Mouse (Mus musculus) heart, embryonic 16.5 days (tissue): ENCODE data around the gene Gm20388. TPM values are rescaled to one million over a fixed set of nuclear protein-coding genes. Genes with fewer than 3 reads are reported as not detected.

Experiments used
- ATAC-seq: fragments of 200-750 bp; cut with Nextera tagmentation; replicated peaks from 2 replicates; pipeline ENCODE4 v1.8.0; 2017; ENCODE audit warnings: moderate number of reproducible peaks; ENCODE audit not compliant: insufficient read depth, low FRiP score; ENCODE audit errors: extremely low read depth
- H3K27ac ChIP-seq: fragments of 300-500 bp; sonication (generic); 2 replicates; pipeline ENCODE4 v1.5.1; 2014; ENCODE audit warnings: mild to moderate bottlenecking, low read length, control low read depth, moderate library complexity
- H3K27me3 ChIP-seq: fragments of 300-500 bp; sonication (generic); 2 replicates; pipeline ENCODE4 v1.6.1; 2014; ENCODE audit warnings: low read length, mixed read lengths; ENCODE audit not compliant: control insufficient read depth, insufficient read depth
- H3K36me3 ChIP-seq: fragments of 300-500 bp; sonication (generic); 2 replicates; pipeline ENCODE4 v1.6.1; 2014; ENCODE audit not compliant: control insufficient read depth, insufficient read depth
- H3K4me1 ChIP-seq: fragments of 300-500 bp; sonication (generic); 2 replicates; pipeline ENCODE4 v1.6.1; 2014; ENCODE audit warnings: low read length, mixed read lengths; ENCODE audit not compliant: control insufficient read depth, insufficient read depth
- H3K4me2 ChIP-seq: fragments of 300-500 bp; sonication (generic); 2 replicates; pipeline ENCODE4 v1.6.1; 2014; ENCODE audit warnings: low read depth, mild to moderate bottlenecking, control low read depth, low read length
- H3K4me3 ChIP-seq: fragments of 300-500 bp; sonication (generic); 2 replicates; pipeline ENCODE4 v1.5.1; 2014; ENCODE audit warnings: mild to moderate bottlenecking, control low read depth, low read length
- H3K9ac ChIP-seq: fragments of 300-500 bp; sonication (generic); 2 replicates; pipeline ENCODE4 v1.6.1; 2014; ENCODE audit warnings: low read length, control low read depth
- H3K9me3 ChIP-seq: fragments of 300-500 bp; sonication (generic); replicated peaks from 2 replicates; pipeline ENCODE4 v1.6.1; 2016; ENCODE audit warnings: low read length; ENCODE audit not compliant: control insufficient read depth
- WGBS: fragments of 180-500 bp; shearing (Covaris S2); extraction: QIAGEN DNeasy Blood & Tissue Kit; methylation state at CpG from one replicate; pipeline ENCODE4 v1.1.7; 2014; 5-methylcytosine and 5-hydroxymethylcytosine counted together
- polyA plus RNA-seq: library from polyadenylated mRNA; unstranded; fragments of >200 nt; fragmentation: Nextera tagmentation; extraction: Ambion mirVana; gene quantifications from 2 replicates; pipeline ENCODE4 v1.2.1, GENCODE M21; 2015

Gm20388 gene
- polyA plus RNA-seq, 1 experiment from 2014 or later = 4.5 TPM

GRCm38 (mm10) chr8:120294982-120295870, 384.6 kb downstream of the Gm20388 start:
- H3K4me2 ChIP-seq = no peak overlapping the region
- H3K4me3 ChIP-seq = no peak overlapping the region
- peaks cover 47% of the 10 kb centered on the region for H3K4me1 ChIP-seq
- no peaks in the 10 kb centered on the region for H3K9me3 ChIP-seq
- H3K9ac ChIP-seq = no peak overlapping the region
- H3K27ac ChIP-seq = no peak overlapping the region
- H3K36me3 ChIP-seq = no peaks in the 10 kb centered on the region
- ATAC-seq = peak; percentile 12; the same call in 1 of the 2 replicates
- no peaks in the 10 kb centered on the region for H3K27me3 ChIP-seq
- 47% methylated on average over 16 of the region's 17 CpGs for WGBS

- Histone ChIP-seq H3K27me3 (no peaks in the 10 kb centered on the region), H3K4me1 (peaks cover 48% of the 10 kb centered on the region), H3K9me3 (no peaks in the 10 kb centered on the region), H3K9ac (no peak overlapping the region), H3K36me3 (no peaks in the 10 kb centered on the region), H3K4me2 (no peak overlapping the region), H3K27ac (no peak overlapping the region), H3K4me3 (no peak overlapping the region)
- WGBS = 67% methylated on average over 5 of the region's 5 CpGs
- no peak for ATAC-seq
Measured at GRCm38 (mm10) chr8:120297000-120297399, 386.4 kb downstream of the Gm20388 start.

GRCm38 (mm10) chr8:120298601-120299532, 388.2 kb downstream of the Gm20388 start:
- Histone ChIP-seq H3K4me1 (peaks cover 34% of the 10 kb centered on the region), H3K4me2 (no peak overlapping the region), H3K27ac (no peak overlapping the region; the same call in 1 of the 2 replicates), H3K9me3 (no peaks in the 10 kb centered on the region), H3K4me3 (no peak overlapping the region), H3K36me3 (no peaks in the 10 kb centered on the region), H3K9ac (no peak overlapping the region), H3K27me3 (no peaks in the 10 kb centered on the region)
- ATAC-seq = no peak
- WGBS = 70% methylated on average over 22 of the region's 22 CpGs

- 6% methylated on average over 13 of the region's 13 CpGs for WGBS
- H3K36me3 ChIP-seq = no peaks in the 10 kb centered on the region
- H3K9ac ChIP-seq = peak overlapping the region; percentile 60
- no peaks in the 10 kb centered on the region for H3K27me3 ChIP-seq
- H3K9me3 ChIP-seq = no peaks in the 10 kb centered on the region
- peaks cover 17% of the 10 kb centered on the region for H3K4me1 ChIP-seq
- H3K27ac ChIP-seq = peak overlapping the region; percentile 85
- peak overlapping the region; percentile 53 for H3K4me2 ChIP-seq
- H3K4me3 ChIP-seq = peak overlapping the region; percentile 6; the same call in 1 of the 2 replicates
- peak; percentile 83 for ATAC-seq
Measured at GRCm38 (mm10) chr8:120300601-120301141, 390.0 kb downstream of the Gm20388 start.

DNA sequence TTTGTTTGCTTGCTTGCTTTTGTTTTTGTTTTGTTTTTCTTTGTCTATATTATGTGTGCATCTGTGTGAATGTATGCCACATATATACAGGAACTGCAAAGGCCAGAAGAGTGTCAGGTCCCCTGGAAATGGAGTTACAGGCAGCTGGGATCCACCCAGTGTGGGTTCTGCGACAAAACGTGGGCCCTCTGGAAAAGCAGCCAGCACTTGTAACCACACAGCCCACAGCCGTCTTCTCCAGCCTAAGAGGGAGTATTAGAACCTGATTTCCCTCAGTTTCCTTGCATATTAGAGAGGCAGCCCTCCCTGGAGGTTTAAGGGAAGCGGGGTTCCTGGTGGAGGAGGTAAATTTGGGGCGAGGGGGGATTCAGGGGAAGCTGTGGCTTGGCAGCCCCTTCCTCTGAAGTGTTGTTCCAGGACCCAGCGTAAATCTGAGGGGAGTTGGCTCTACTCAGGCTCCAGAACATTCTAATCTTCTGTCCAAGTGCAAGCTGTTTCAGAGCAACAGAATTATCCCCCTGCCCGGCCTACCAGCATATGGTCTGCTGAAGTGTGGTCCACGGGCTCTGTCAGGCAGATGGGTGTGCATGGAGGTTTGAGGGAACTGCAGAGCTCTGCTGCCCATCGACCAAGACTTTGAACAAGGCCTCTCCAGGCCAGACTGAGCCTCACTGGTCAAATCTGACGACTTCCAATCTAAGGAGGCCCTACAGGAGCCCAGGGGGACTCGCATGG, 392.5 kb downstream of the Gm20388 start:
- ATAC-seq = no peak
- no peaks in the 10 kb centered on the region for H3K36me3 ChIP-seq
- H3K27me3 ChIP-seq = no peaks in the 10 kb centered on the region; the same call in 1 of the 2 replicates
- H3K9ac ChIP-seq = no peak overlapping the region
- H3K27ac ChIP-seq = no peak overlapping the region
- no peak overlapping the region for H3K4me2 ChIP-seq
- WGBS = 74% methylated on average over 11 of the region's 11 CpGs
- H3K9me3 ChIP-seq = no peaks in the 10 kb centered on the region
- H3K4me3 ChIP-seq = no peak overlapping the region
- peaks cover 26% of the 10 kb centered on the region for H3K4me1 ChIP-seq

DNA sequence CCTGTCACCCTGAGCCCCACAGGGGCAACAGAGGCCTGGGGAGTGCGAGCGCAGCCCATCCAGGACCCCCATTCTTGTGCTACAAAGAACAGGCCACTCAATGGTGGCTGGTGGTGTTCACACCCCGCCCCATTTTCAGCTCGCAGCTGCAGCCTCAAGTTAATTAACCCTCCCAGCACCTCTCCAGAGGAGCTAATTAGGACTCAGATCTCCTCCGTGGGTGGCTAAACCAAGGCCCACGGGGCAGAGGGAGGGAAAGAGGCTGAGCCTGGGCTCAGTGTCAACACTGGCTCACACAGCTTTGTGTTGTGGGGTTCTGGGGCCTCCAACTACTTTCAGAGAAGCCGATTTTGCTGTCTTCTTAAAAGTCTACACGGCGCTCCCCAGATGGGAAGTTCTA, 393.5 kb downstream of the Gm20388 start:
- Histone ChIP-seq H3K4me3 (no peak overlapping the region), H3K9ac (no peak overlapping the region), H3K27me3 (no peaks in the 10 kb centered on the region; the same call in 1 of the 2 replicates), H3K9me3 (no peaks in the 10 kb centered on the region), H3K4me1 (peaks cover 32% of the 10 kb centered on the region), H3K27ac (no peak overlapping the region), H3K4me2 (no peak overlapping the region), H3K36me3 (no peaks in the 10 kb centered on the region)
- WGBS = 73% methylated on average over 9 of the region's 9 CpGs
- no peak for ATAC-seq

DNA sequence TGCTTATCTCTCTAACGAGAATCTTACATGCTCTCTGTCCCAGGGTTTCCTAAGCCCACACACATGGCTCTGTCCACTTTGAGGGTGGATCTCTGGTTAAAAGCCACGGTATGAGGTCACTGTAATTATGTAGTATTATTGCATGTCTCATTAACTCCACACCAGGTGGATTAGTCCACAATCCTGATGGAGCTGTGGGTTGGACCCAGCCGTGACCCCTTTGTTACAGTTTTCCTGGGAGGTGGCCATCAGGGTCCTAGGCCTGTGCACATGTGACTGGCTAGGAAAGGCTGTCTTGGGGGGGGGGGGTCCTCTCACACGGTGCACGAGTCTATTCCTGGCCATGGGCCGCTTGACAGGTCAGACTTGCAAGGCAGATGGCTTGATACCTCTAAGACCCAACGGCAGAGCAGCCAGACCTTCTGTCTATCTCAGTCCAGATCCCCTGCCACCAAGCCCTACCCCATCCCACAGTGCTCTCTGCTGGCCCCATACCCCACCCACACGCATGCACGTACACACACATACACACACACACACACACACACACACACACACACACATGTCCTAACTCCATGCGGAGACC, 395.3 kb downstream of the Gm20388 start:
- 76% methylated on average over 10 of the region's 10 CpGs for WGBS
- Histone ChIP-seq H3K9ac (no peak overlapping the region), H3K4me1 (peaks cover 24% of the 10 kb centered on the region)

DNA sequence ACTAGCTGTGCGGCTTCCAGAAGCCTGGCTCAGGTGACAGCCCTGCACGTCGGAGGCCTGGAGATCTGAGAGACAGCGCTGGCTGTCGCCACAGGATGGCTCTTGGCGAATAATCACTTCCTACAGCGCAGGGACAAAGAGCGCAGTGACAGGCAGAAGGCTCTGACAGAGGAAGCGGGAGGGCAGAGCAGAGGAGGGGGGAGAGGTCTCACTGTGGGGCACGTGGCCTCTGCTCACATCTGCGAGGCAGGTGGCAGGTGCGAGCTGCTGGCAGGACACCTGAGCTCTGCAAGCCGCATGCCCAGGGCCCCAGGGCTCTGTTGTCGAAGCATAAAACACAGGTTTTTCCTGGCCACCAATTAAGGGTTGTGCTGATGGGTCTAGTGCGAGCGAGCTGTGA, 396.5 kb downstream of the Gm20388 start:
- peak; percentile 24 for ATAC-seq

More for the DNA sequence above, 395.3 kb downstream of the Gm20388 start:
- Histone ChIP-seq H3K27ac (no peak overlapping the region), H3K4me2 (no peak overlapping the region), H3K27me3 (no peaks in the 10 kb centered on the region; the same call in 1 of the 2 replicates), H3K9me3 (no peaks in the 10 kb centered on the region), H3K4me3 (no peak overlapping the region), H3K36me3 (no peaks in the 10 kb centered on the region)
- no peak for ATAC-seq

More for the DNA sequence above, 396.5 kb downstream of the Gm20388 start:
- Histone ChIP-seq H3K4me3 (no peak overlapping the region), H3K4me1 (peaks cover 20% of the 10 kb centered on the region), H3K36me3 (no peaks in the 10 kb centered on the region), H3K9ac (no peak overlapping the region; the same call in 1 of the 2 replicates), H3K27me3 (no peaks in the 10 kb centered on the region; the same call in 1 of the 2 replicates), H3K27ac (no peak overlapping the region), H3K9me3 (no peaks in the 10 kb centered on the region), H3K4me2 (no peak overlapping the region)
- WGBS = 15% methylated on average over 16 of the region's 16 CpGs
